Mouse (Mus musculus) heart, embryonic 11.5 days (tissue): Measurements from ENCODE around the gene Sgms1. TPM values are rescaled to one million over a fixed set of nuclear protein-coding genes. Genes with fewer than 3 reads are reported as not detected.

Experiments used
- ATAC-seq: fragments of 200-750 bp; cut with Nextera tagmentation; replicated peaks from 2 replicates; pipeline ENCODE4 v1.8.0; 2017; ENCODE audit warnings: moderate library complexity; ENCODE audit not compliant: insufficient number of reproducible peaks, low FRiP score, low TSS enrichment
- H3K27ac ChIP-seq: fragments of 300-500 bp; sonication (generic); 2 replicates; pipeline ENCODE4 v1.5.1; 2014; ENCODE audit warnings: mild to moderate bottlenecking, low read depth, low read length
- H3K27me3 ChIP-seq: fragments of 300-500 bp; sonication (generic); 2 replicates; pipeline ENCODE4 v1.6.1; 2014; ENCODE audit warnings: mild to moderate bottlenecking, low read length, mixed read lengths; ENCODE audit not compliant: control insufficient read depth, insufficient read depth
- H3K36me3 ChIP-seq: fragments of 300-500 bp; sonication (generic); 2 replicates; pipeline ENCODE4 v1.6.1; 2014; ENCODE audit warnings: mild to moderate bottlenecking, low read length, moderate library complexity, mixed read lengths; ENCODE audit not compliant: control insufficient read depth, insufficient read depth
- H3K4me1 ChIP-seq: fragments of 300-500 bp; sonication (generic); 2 replicates; pipeline ENCODE4 v1.6.1; 2014; ENCODE audit warnings: low read length; ENCODE audit not compliant: control insufficient read depth, insufficient read depth
- H3K4me2 ChIP-seq: fragments of 300-500 bp; sonication (generic); 2 replicates; pipeline ENCODE4 v1.6.1; 2014; ENCODE audit warnings: mild to moderate bottlenecking, moderate library complexity
- H3K4me3 ChIP-seq: fragments of 300-500 bp; sonication (generic); 2 replicates; pipeline ENCODE4 v1.5.1; 2014; ENCODE audit warnings: low read depth, low read length
- H3K9ac ChIP-seq: fragments of 300-500 bp; sonication (generic); 2 replicates; pipeline ENCODE4 v1.6.1; 2014; ENCODE audit warnings: mild to moderate bottlenecking, low read depth, low read length, moderate library complexity
- H3K9me3 ChIP-seq: fragments of 300-500 bp; sonication (generic); replicated peaks from 2 replicates; pipeline ENCODE4 v1.6.1; 2016; ENCODE audit warnings: low read length; ENCODE audit not compliant: control insufficient read depth
- WGBS: fragments of 180-500 bp; shearing (Covaris S2); extraction: QIAGEN DNeasy Blood & Tissue Kit; methylation state at CpG from one replicate; pipeline ENCODE4 v1.1.7; 2014; ENCODE audit not compliant: insufficient replicate concordance; 5-methylcytosine and 5-hydroxymethylcytosine counted together
- polyA plus RNA-seq: library from polyadenylated mRNA; unstranded; fragments of >200 nt; fragmentation: Nextera tagmentation; extraction: Ambion mirVana; gene quantifications from 2 replicates; pipeline ENCODE4 v1.2.1, GENCODE M21; 2014

The Sgms1 gene
- polyA plus RNA-seq, 1 experiment from 2014 or later: 36.8 TPM

GRCm38 (mm10) chr19:32127180-32127850 is 262.2 kb downstream of the Sgms1 start:
- no peak overlapping the region for H3K27ac ChIP-seq
- 0 out of 2 replicates have a peak, but pooled peaks cover 2% of the 10 kb centered on the region for H3K4me1 ChIP-seq
- ATAC-seq: no peak
- no peaks in the 10 kb centered on the region for H3K36me3 ChIP-seq
- H3K27me3 ChIP-seq: no peaks in the 10 kb centered on the region
- H3K9me3 ChIP-seq: no peaks in the 10 kb centered on the region
- no peak overlapping the region for H3K4me3 ChIP-seq
- 74% methylated on average over 10 of the region's 10 CpGs for WGBS
- no peak overlapping the region for H3K9ac ChIP-seq
- no peak overlapping the region for H3K4me2 ChIP-seq

GRCm38 (mm10) chr19:32124155-32124554 is 265.4 kb downstream of the Sgms1 start:
- no peaks in the 10 kb centered on the region for H3K27me3 ChIP-seq
- ATAC-seq: no peak
- no peaks in the 10 kb centered on the region for H3K9me3 ChIP-seq
- 76% methylated on average over 9 of the region's 9 CpGs for WGBS
- H3K4me3 ChIP-seq: no peak overlapping the region
- H3K4me2 ChIP-seq: no peak overlapping the region
- no peaks in the 10 kb centered on the region for H3K4me1 ChIP-seq
- H3K9ac ChIP-seq: no peak overlapping the region
- peaks cover 2% of the 10 kb centered on the region; the same call in 1 of the 2 replicates for H3K36me3 ChIP-seq
- no peak overlapping the region for H3K27ac ChIP-seq

GRCm38 (mm10) chr19:32123196-32123595 is 266.3 kb downstream of the Sgms1 start:
- Histone ChIP-seq H3K27me3 (no peaks in the 10 kb centered on the region), H3K9me3 (no peaks in the 10 kb centered on the region), H3K36me3 (peaks cover 2% of the 10 kb centered on the region; the same call in 1 of the 2 replicates), H3K4me3 (no peak overlapping the region), H3K27ac (no peak overlapping the region), H3K4me2 (no peak overlapping the region), H3K9ac (no peak overlapping the region), H3K4me1 (no peaks in the 10 kb centered on the region)
- WGBS: 91% methylated on average over 5 of the region's 5 CpGs
- ATAC-seq: no peak

- Histone ChIP-seq H3K4me3 (no peak overlapping the region), H3K4me2 (no peak overlapping the region), H3K27ac (no peak overlapping the region), H3K36me3 (peaks cover 2% of the 10 kb centered on the region; the same call in 1 of the 2 replicates), H3K9ac (no peak overlapping the region), H3K9me3 (no peaks in the 10 kb centered on the region), H3K27me3 (no peaks in the 10 kb centered on the region), H3K4me1 (no peaks in the 10 kb centered on the region)
- no peak for ATAC-seq
- 97% methylated on average over 1 of the region's 1 CpGs for WGBS
Observed at GRCm38 (mm10) chr19:32120798-32121197, 268.7 kb downstream of the Sgms1 start.

GRCm38 (mm10) chr19:32119666-32120065 is 269.8 kb downstream of the Sgms1 start:
- Histone ChIP-seq H3K4me2 (no peak overlapping the region), H3K27ac (no peak overlapping the region), H3K36me3 (peaks cover 2% of the 10 kb centered on the region; the same call in 1 of the 2 replicates), H3K4me1 (no peaks in the 10 kb centered on the region), H3K27me3 (no peaks in the 10 kb centered on the region), H3K9me3 (no peaks in the 10 kb centered on the region), H3K9ac (no peak overlapping the region), H3K4me3 (no peak overlapping the region)
- no peak for ATAC-seq
- 87% methylated on average over 2 of the region's 2 CpGs for WGBS

- Histone ChIP-seq H3K4me1 (no peaks in the 10 kb centered on the region), H3K4me2 (no peak overlapping the region), H3K27me3 (no peaks in the 10 kb centered on the region), H3K9me3 (no peaks in the 10 kb centered on the region), H3K27ac (no peak overlapping the region), H3K36me3 (peaks cover 2% of the 10 kb centered on the region; the same call in 1 of the 2 replicates), H3K4me3 (no peak overlapping the region), H3K9ac (no peak overlapping the region)
- ATAC-seq: no peak
- 87% methylated on average over 3 of the region's 3 CpGs for WGBS
Observed at GRCm38 (mm10) chr19:32118496-32118895, 271.0 kb downstream of the Sgms1 start.

- 77% methylated on average over 6 of the region's 6 CpGs for WGBS
- no peak overlapping the region for H3K9ac ChIP-seq
- ATAC-seq: no peak
- no peak overlapping the region for H3K27ac ChIP-seq
- H3K4me2 ChIP-seq: no peak overlapping the region
- H3K4me1 ChIP-seq: no peaks in the 10 kb centered on the region
- no peaks in the 10 kb centered on the region for H3K9me3 ChIP-seq
- no peak overlapping the region for H3K4me3 ChIP-seq
- no peaks in the 10 kb centered on the region for H3K27me3 ChIP-seq
- H3K36me3 ChIP-seq: peaks cover 2% of the 10 kb centered on the region; the same call in 1 of the 2 replicates
Observed at GRCm38 (mm10) chr19:32117484-32118018, 272.0 kb downstream of the Sgms1 start.

GRCm38 (mm10) chr19:32111866-32112790 is 277.4 kb downstream of the Sgms1 start:
- no peaks in the 10 kb centered on the region for H3K9me3 ChIP-seq
- WGBS: 79% methylated on average over 8 of the region's 8 CpGs
- no peak overlapping the region for H3K9ac ChIP-seq
- no peak overlapping the region for H3K4me2 ChIP-seq
- no peak overlapping the region for H3K27ac ChIP-seq
- no peaks in the 10 kb centered on the region for H3K36me3 ChIP-seq
- no peaks in the 10 kb centered on the region for H3K4me1 ChIP-seq
- no peak for ATAC-seq
- H3K27me3 ChIP-seq: no peaks in the 10 kb centered on the region
- no peak overlapping the region for H3K4me3 ChIP-seq
